Mouse (Mus musculus): ENCODE measurements around the gene Prkg1.

DNA sequence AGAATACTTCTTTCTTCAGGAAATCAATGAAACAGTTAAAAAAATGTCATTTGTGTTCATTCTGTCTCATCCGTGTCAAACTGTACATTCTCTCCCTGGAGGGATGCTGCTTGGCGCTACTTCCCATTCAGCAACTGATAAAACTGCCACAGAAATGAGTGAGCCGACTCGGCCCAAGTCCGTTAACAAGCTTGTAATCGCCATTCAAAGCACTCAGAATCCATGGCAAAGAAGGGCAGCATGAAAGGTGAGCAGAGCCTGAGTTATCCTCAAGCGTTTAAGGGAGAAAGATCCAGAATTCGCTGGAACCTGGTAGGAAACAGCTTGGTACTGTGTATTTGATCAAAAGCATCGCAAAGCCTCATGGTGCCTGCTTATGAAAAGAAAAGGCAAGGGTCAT, 339.6 kb downstream of the Prkg1 start:
- TF ChIP-seq CHD2 (IDR thresholded peaks at IDR 0.05; ENCODE audit: low read depth, low read length) (no peak), MAFK (IDR thresholded peaks at IDR 0.05; ENCODE audit: insufficient read depth, low read depth, low read length) (no peak), ZC3H11A (IDR thresholded peaks at IDR 0.05; ENCODE audit: borderline replicate concordance, low read depth, low read length) (no peak)

All from ES-E14 (cell line).